Mouse (Mus musculus) adrenal gland, postnatal 25 days (tissue): ENCODE measurements around the gene Eno2. TPM values are rescaled to one million over a fixed set of nuclear protein-coding genes. Genes with fewer than 3 reads are reported as not detected.

ENCODE experiments used
- DNase-seq: peaks from one replicate; pipeline ENCODE4 v3.0.0; 2021; ENCODE audit warnings: mixed read lengths
- total RNA-seq: library from RNA; stranded (reverse); gene quantifications from 2 replicates; pipeline ENCODE4 v1.2.3, GENCODE M21; 2021

Eno2 gene
- total RNA-seq, 1 experiment from 2014 or later, result 17.6 TPM

DNA sequence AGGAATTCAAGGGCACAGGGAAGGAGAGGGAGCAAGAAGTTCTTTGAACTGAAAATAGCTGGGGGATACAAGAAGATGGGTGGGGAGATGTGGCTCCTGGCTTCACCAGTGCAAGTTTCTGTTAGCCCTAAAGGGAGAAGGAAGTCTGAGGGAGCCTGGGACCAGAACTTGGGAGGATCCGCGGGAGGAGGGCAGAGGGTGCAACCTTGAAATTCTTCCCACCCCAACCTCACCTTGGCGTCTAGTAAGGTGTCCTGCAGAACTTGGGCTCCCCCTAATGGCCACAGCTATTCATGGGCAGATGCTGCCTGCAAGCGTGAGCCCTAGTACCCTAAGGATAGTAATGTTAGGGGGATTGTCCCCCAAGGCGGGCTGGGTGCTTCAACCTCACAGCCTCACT is 10.2 kb downstream of the Eno2 start:
- DNase-seq, result peak; percentile 83

DNA sequence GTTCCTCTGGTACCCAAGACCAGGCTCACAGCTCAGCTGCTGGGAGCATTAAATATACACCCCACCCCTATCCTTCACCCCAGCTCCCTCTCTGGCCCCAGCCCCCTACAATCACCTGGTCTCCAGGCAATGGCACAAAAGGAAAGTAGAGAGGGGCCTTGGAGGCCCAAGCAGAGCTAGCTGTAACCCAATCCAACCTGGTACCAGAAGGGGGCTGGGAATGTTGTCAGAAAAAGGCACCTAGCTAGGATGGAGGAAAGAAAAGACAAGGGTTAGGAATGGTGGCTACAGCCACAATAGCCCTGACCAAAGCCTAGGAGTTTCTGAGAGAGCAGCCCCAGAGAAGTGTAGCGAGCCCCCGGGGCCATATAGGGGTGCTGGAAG is 10.6 kb downstream of the Eno2 start:
- no peak for DNase-seq

DNA sequence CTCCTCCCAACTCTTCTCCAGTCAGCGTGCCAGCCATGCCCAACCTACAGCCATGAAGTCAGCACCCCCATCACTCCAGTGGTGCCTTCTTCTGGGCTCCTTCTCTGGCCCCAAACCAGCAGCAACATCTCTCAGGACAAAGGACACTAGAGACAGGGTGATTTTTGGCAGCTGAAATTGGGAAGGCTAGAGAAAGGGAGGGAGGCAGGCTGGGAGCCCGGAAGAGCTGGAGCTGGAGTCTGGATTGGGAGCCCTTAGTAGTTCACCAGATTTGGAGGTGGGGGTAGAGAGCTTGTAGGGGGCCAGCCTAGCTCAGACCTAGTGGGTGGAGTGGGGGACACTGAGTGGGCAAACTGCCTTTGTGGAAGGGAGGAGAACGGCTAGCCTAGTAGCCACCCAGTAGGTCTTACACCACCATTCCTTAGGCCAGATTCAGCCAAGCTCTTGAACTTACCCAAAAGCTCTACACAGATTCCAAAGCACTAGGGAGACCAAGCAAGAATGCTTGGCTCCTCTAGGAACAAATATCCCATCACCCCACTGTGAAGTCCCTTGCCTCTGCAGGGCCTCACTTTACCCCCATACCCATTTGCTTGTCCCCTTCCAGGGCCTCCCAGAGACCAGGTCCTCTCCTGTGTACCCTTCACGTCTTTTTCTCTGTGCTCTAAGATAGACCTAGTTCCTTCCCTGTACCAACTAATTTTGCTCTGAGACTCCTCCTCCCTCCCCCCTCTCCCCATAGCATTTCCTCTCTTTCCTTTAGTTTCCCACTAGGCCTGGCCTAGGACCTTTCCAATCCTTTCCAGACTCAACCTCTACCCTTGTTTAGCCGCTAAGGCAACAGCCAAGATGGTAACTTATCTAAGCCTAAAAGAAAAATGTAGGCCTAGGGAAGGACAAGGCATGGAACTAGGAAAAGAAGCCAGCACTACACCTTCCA is 11.3 kb downstream of the Eno2 start:
- DNase-seq, result peak; percentile 52

DNA sequence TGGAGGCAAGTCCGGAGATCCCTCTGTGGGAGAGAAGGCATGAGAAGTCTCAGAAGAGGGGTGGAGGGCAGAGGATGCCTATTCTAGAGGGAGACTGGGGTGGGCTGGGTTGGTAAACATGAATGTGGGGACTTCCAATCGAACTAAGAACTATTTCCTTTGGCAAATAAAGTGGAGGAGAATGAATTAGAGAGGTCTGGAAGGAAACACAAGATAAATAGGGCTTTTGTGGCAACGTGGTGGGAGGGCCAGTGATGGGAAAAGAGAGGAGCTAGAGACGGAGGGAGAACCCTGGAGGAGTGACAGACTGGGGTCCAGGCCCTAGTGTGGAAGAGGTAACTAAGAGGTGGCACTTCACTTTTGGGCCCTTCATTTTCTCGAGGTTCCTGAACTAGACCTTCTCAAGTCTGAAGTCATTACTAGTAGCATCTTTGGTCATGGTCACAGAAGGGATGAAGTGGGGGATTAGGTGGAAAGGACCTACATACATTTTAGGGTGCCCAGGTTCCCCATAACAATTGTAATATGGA is 12.1 kb downstream of the Eno2 start:
- no peak for DNase-seq

DNA sequence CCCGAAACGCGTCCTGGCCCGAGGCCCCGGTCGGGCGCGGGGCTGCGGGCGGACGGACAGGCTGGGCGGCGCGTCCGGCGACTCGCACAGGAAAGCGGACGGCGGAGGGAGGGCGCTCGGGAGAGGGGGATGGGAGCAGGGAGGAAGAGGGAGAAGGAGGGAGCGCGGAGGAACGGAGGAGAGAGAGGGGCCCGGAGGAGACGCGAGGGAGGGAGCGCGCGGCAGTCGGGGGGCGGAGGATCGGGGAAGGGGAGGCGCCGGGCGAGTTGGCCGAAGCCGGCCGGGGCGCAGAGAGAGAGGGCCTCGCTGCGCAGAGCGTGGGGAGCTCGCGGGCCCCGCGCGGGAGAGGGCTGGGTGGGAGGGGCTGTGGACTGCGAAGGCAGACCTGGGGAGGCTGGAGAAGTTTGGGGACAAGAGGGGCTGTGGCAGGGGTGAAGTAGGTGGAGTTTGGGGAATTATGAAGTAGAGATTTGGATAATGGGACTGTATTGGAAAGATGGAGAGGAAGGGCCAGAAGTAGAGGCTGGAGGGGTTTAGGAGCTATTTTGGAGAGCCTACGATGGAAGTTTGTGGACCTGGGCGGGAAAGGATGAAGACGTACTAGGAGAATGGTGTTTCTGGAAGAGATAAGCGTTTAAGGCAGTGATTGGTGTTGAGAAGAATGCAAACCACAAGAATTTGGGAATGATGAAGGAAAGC is 12.7 kb downstream of the Eno2 start:
- DNase-seq, result peak; percentile 87

DNA sequence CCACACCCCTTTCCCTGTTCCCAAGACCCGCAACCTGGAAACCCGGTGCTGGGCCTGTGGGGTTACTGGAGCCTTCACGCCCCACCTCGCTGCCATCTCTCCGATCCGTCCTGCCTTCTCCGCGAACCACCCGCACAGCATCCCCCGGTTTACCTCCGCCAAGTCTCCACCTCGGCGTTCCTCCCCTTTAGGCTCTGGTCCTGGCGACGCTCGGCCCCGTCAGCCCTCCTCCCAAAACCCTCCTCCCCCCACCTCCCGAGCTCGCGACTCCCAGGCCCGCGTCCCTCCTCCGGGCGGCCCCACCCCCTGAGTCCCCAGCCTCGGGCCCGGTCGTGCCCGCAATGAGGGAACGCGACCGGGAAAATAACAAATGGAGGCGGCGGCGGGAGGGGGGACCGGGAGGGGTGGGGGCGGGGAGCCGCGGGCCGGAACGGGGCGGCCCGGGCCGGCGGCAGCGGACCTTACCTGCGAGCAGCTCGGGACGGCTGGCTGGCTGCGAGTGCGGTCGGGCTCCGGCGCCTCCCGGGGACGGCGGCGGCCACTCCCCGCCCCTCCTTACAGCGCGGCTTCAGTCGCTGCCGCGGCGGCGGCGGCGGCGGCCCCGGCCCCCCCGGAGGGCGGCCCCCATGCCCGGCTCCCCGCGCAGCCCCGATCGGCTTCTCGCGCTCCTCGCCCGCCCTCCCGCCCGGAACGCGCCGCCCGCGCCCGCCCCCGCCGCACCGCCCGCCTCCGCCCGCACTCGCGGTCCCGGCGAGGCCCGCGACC is 13.5 kb downstream of the Eno2 start, which contains the start of the genes Gm45234 and Atn1:
Gene Gm45234 (minus strand): TSS at position 191 of the 765 bp plus-strand sequence.
Gene Atn1 (minus strand): TSS at position 694 of the 765 bp plus-strand sequence.
- DNase-seq, result peak; percentile 82

DNA sequence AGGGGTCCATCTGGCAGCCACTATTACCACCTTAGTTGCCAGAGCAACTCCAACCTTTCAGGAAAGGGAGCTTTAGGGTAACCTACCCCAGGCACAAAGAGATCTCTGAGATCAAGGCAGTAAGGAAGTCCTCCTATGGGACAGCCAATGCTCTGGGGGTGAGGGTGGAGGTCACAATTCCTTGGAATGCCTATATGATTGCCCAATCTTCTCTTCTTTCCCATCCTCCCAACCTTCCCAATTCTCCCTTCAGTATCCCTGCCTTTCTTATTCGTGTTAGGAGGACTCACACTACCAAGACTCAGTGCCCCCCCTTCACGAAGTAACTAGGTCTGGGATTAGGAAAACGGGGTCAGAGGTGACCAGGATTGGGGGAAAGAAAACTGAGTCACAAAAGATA is 14.2 kb downstream of the Eno2 start:
- DNase-seq, result no peak

DNA sequence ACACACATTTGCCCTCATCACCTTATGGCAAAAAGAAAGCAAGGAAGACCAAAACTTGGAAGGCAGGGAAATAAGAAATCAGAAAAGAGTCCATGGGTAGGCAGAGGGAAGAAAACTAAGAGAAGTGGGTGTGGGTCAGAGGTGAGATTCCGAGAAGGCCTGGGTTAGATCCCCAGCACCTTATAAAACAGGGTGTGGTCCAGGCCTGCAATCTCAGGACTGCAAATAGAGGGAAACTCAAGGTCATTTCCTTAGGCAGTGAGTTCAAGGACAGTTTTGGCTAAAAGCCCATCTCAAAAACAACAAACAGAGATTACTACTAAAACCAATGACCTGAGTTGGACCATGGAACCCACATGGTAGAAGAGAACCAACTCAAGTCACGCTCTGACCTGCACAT is 15.6 kb downstream of the Eno2 start:
- DNase-seq, result no peak

DNA sequence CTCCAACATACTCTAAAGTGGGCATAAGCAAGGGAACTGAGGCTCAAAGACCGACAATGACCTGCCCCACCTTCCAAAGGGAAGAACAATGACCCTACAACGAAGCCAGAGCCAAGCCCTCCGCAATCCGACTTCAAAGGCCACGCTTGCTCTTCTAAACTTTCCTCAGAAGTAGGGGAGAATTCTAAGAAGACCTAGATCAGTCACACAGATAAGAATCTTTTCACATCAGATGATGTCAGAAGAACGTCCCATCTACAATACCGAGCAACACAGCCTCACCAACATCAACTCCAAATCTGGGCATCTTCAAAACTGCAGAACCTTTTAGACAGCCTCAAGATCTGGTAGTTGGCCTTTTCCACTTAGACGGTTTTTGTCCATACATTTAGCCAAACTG is 19.1 kb downstream of the Eno2 start:
- no peak for DNase-seq

DNA sequence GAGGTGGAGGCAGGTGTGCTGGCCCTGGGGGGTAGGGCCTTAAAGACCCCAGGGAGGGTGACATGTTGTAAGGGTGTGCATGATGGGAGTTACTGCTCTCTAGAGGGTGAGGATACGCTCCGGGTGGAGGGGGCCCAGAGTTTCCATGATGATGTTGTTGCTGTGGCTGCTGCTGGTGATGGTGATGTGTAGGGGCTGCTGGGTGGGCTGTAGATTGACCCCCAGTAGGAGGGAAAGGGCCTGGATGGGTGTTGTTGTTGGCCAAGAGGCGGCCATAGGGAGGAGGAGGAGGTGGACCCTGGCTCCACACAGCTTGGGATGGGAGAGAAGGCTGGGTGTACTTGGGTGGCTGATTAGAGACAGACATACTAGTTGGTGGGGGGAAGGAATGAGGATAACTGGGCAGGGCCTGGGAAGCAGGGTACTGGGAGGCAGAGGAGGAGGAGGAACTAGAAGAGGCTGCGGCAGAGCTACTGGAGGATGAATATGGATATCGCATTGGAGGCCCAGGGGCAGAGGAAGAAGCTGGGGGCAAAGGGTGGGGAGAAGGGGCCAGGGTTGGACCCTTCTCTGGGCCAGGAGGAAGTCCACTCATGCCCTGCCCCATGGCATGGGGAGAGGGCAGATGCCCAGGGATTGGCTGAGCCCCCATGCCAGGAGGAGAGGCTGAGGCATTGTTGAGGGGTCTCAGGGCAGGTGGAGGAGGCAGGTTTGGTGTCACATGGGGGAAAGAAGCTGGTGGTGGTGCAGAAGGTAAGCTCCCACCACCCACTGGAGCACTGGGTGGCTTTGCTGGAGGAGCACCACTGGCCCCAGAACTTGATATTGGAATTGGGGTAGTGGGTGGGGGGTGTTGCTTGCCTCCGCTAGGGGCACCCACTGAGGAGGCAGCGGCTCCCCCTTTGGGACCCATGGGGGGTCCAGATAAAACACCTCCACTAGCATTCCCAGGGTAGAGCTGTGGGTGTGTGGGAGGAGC is 22.5 kb downstream of the Eno2 start:
- no peak for DNase-seq

DNA sequence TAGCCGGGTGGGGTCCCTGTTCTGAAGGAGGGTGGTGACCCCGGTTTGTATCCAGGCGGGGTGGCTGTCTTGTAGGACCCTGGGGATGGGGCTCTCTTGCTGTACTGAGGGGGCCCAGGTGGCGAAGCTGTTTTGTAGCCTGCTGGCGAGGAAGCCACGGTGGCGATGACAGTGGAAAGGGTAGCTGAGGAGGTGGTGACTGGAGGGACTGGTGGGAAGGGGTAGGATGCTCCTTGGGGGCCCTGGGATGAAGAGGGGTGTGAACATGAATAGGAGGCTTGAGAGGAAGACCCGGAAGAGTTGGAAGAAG is 23.2 kb downstream of the Eno2 start:
- DNase-seq, result no peak

DNA sequence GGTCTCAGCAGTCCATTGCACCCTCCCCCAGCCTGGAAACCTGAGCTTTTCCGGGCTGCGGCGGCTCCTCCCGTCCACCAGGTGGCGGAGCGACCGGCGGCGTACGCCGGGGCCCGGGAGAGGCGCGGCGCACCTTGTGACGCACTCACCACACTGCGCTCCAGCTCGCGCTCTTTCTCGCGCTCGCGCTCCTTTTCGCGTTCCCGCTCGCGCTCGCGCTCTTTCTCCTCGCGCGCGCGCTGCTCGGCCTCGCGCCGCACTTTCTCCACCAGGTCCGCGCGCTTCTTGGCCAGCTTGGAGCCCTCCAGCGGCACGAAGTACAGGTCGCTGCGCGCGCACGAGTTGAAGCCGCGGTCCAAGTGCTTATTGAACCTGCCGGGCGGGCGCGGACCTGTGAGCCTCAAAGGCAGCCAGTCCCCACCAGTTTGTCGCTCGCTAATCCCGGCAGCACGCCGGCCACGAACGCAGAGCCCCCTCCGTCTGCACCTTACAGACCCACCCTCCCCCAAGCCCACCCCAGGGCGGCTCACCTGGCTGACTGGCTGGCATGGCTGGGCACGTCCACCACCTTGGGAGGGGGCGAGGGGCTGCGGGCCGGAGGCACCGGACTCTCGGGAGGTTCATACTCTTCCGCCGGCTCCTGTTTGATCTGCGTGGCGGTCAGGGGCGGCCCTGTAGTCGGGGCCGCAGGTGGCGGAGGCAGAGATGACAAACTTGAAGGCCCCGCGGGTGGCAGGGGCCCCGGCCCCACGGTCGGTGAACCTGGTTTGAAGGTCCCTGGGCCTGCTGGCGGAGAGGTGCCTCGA is 23.8 kb downstream of the Eno2 start:
- DNase-seq, result peak; percentile 93

DNA sequence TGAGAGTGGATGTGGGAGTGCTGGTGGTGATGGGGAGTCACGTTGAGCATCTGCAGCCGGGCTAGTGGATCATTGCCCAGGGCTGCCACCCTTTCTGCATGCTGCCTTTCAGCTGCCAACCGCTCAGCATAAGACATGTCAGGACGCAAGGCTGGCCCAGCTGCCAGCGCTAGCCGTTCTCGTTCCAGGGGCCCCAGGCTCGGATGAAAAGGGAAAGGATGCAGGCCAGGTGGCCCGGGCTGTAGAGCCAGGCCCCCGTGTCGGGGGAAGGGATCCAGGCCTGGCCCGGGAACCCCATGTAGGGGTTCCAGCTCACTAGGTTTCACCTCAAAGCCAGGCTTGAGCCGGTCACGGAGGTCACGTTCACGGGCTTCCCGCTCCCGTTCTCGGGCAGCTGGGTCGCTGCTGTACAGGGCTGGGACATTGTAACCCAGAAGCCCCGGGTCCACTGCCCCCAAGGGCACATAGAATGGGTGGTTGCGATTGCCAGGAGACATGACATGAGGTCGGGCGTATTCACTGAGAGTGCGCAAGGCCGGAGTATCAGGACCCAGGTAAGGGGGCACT is 24.6 kb downstream of the Eno2 start:
- DNase-seq, result no peak

DNA sequence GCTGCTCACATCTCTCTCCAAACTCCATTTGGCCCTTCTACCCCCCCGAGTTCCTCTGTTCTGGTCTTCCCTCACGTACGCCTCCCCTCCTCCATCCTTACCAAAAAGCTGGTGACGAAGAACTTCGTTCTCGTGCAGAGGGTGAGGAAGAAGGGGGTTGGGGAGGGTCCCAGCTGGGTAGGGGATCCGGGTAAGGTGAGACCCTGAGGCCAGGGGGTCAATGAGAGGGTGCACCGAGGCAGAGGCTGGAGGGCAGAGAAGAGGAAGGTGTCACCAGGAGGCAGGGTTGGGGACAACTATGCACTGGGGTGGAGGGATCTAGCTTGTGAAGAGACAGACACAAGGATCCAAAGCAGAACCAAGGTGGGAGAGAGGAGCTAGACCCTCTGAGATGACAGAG is 25.8 kb downstream of the Eno2 start:
- no peak for DNase-seq

DNA sequence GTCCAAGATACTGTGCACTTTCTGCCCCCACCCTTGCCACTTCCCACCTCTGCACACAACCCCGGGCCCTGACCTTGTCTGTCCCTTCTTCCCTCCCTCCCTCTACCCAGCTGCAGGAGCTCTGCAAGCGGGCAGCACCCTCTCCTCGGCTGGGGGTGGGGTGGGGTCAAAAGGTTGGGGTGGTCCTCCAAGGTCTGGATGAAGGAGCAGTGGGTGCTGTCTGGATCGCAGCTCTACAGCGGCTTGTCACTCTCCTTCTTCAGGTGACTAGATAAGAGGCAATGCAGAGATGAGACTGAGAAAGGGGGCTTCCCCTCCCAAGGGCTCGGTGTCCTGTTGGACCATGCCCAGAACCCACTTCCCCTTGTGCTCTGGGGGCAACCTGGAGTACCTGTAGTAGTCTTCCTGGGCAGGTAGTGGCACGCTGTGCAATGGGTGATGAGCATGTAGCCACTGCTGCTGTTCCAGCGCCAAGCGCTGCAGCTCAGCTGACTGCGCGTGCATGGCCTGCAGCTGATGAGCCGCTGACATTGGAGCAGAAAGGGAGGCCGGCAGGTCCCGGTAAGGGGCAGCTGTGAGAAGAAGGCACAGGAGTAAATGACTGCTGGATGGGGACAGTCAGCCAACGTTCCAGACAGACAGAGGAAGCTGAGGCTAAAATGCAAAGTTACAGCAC is 26.5 kb downstream of the Eno2 start:
- DNase-seq, result no peak

DNA sequence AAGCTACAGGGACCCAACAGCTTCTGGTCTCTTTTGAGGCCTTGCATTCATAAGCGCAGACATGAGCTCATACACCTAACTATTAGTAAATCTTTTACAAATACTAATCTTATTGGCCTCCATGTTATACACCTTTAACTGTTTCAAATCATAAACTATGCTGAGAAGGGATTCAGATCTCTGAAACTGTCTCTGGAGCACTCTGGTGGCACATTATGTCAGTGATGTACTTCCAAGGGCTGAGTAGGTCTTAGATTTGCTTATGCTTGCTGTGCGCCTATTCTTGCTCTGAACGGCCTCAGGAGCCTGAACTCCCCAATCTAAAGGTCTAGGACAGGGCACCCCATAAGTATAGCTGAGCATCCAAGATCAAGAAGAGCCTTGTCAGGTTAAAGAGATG is 27.6 kb downstream of the Eno2 start:
- no peak for DNase-seq

DNA sequence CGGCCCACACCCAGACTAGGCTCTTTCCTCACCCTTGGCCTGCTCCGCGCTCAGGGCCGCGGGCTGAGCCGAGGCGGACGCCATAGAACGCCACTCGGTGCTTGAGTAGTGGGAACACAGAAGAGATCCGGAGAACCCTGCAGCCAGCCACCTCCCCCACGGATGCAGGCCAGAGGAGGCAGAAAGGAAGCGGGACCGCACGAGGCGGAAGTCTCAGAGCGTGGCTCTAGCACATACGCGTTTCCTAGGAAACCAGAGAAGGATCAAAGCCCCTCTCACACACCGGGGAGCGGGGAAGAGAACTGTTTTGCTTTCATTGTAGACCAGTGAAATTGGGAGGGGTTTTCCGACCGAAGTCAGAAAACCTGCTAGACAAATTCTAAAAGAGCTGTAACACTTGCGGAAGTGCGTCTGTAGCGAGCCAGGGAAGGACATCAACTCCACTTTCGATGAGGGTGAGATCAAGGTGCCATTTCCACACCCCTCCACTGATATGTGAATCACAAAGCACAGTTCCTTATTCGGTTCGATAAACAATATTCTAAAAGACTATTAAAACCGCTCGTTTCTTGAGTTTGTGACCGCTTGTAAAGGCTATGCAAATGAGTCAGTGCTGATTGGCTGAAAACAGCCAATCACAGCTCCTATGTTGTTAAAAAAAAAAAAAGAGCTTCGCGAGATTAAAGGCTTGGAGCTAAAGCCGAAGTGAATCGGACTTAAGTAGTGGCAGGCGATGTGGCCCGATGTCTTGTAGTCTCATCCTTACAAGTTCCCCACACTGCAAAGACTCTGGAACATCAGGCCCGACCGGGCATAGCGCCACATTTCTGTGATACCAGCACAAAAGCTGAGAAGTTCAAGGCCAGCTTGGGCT is 28.3 kb downstream of the Eno2 start, which contains the start of gene Grcc10:
Gene Grcc10 (minus strand): TSS at position 487 of the 874 bp plus-strand sequence.
- DNase-seq, result peak; percentile 79

DNA sequence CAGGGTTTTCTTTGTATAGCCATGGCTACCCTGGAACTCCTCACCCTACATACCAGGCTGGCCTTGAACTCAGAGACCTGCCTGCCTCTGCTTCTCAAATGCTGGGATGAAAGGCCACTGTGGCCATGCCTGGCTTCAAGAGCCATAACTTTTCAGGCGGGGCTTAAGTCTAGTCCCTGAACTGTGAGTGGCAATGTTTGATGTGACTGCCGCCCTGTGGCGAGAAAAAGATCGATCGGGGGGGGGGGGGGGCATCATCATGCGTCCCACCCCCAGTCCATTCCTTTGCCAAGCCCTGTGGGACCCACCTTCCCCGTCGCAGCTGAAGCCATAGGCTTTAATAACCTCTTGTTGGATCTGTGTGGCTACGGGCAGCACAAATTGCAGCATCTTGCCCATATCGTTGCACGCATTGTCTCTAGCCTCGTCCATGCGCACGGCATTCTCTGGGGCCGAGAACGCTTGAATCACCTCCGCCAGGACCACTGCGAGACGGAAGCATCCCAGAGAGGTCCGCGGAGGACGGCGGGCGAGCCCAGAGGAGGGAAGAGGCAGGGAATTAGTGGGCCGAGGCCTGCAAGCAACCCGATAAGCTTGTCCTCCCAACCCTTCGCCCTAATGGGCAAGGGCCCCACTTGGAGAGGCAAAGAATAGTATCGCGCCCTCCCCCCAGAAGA is 29.1 kb downstream of the Eno2 start:
- DNase-seq, result peak; percentile 56
